Mouse (Mus musculus) intestine, postnatal 0 days (tissue): ENCODE measurements around the gene Tcerg1l. TPM values are rescaled to one million over a fixed set of nuclear protein-coding genes. Genes with fewer than 3 reads are reported as not detected.

Source experiments
- ATAC-seq: fragments of 200-750 bp; cut with Nextera tagmentation; 2 replicates; pipeline ENCODE4 v1.8.0; 2017; ENCODE audit warnings: mild to moderate bottlenecking, moderate TSS enrichment, moderate library complexity
- H3K27ac ChIP-seq: fragments of 300-500 bp; sonication (generic); 2 replicates; pipeline ENCODE4 v1.5.1; 2014; ENCODE audit warnings: mild to moderate bottlenecking, low read depth, low read length, moderate library complexity
- H3K27me3 ChIP-seq: fragments of 300-500 bp; sonication (generic); replicated peaks from 2 replicates; pipeline ENCODE4 v1.6.1; 2014; ENCODE audit warnings: low read length, mixed read lengths; ENCODE audit not compliant: control insufficient read depth, insufficient read depth
- H3K36me3 ChIP-seq: fragments of 300-500 bp; sonication (generic); 2 replicates; pipeline ENCODE4 v1.6.1; 2014; ENCODE audit warnings: mild to moderate bottlenecking, moderate library complexity; ENCODE audit not compliant: control insufficient read depth, insufficient read depth
- H3K4me1 ChIP-seq: fragments of 300-500 bp; sonication (generic); replicated peaks from 2 replicates; pipeline ENCODE4 v1.6.1; 2014; ENCODE audit warnings: antibody characterized with exemption, low read length, mixed read lengths; ENCODE audit not compliant: control insufficient read depth, insufficient read depth
- H3K4me2 ChIP-seq: fragments of 300-500 bp; sonication (generic); replicated peaks from 2 replicates; pipeline ENCODE4 v1.6.1; 2014; ENCODE audit warnings: low read depth, mild to moderate bottlenecking, moderate library complexity
- H3K4me3 ChIP-seq: fragments of 300-500 bp; sonication (generic); 2 replicates; pipeline ENCODE4 v1.5.1; 2014; ENCODE audit warnings: low read depth, low read length
- H3K9ac ChIP-seq: fragments of 300-500 bp; sonication (generic); 2 replicates; pipeline ENCODE4 v1.6.1; 2014; ENCODE audit warnings: mild to moderate bottlenecking, low read depth, low read length
- H3K9me3 ChIP-seq: fragments of 300-500 bp; sonication (generic); 2 replicates; pipeline ENCODE4 v1.6.1; 2016; ENCODE audit warnings: mixed run types; ENCODE audit not compliant: control insufficient read depth
- CTCF ChIP-seq: sonication (generic); IDR thresholded peaks from 2 replicates; pipeline ENCODE4 v1.5.1; 2016; ENCODE audit warnings: low read depth, mild to moderate bottlenecking, control low read depth, antibody characterized with exemption, moderate library complexity
- WGBS: fragments of 180-500 bp; shearing (Covaris S2); extraction: QIAGEN DNeasy Blood & Tissue Kit; methylation state at CpG from one replicate; pipeline ENCODE4 v1.1.7; 2014; 5-methylcytosine and 5-hydroxymethylcytosine counted together
- polyA plus RNA-seq: library from polyadenylated mRNA; unstranded; fragments of >200 nt; fragmentation: Nextera tagmentation; extraction: Ambion mirVana; gene quantifications from 2 replicates; pipeline ENCODE4 v1.2.1, GENCODE M21; 2015

The Tcerg1l gene
- polyA plus RNA-seq, 1 experiment from 2014 or later: 0.29 TPM

DNA sequence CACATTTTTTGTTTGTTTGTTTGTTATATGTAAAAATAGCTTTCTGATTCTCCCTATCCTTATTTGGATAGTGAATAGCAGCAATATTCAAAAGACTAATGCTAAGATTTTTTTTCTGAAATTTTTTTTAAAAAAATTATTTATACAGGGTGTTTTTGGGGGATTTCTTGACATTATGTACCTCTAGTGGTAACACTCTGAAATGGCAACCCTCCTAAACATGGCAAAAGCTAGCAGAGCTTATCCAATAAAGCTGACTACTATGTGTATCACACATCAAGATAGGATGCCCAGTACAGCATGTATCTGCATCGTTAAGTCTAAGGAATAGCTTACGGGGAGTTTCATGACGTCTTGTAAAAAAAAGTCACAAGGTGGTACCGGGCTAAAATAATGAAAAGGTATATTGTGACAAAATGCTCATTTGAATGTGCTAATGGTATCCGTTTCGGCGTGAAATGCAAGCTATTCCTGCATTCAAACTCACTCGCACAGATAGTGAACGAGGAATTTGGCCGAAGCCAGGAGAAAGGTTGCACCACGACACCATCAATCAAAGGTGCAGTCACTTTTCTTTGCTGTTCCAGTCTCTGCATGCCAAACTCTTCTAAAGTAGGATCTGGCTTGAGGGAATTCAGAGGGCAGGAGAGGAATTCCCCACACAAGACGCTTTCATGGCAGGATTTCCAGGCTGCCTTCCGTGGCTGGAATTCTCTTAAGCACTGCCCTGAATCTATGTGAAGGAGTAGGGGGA is 1.2 kb downstream of the Tcerg1l start:
- no peak overlapping the region for H3K9ac ChIP-seq
- no peaks in the 10 kb centered on the region for H3K4me1 ChIP-seq
- H3K27ac ChIP-seq: no peak overlapping the region
- no peak overlapping the region for H3K4me2 ChIP-seq
- ATAC-seq: no peak
- H3K4me3 ChIP-seq: no peak overlapping the region
- H3K9me3 ChIP-seq: no peaks in the 10 kb centered on the region
- peaks cover 34% of the 10 kb centered on the region for H3K27me3 ChIP-seq
- no peak for TF ChIP-seq CTCF
- H3K36me3 ChIP-seq: no peaks in the 10 kb centered on the region
- WGBS: 40% methylated on average over 13 of the region's 13 CpGs

GRCm38 (mm10) chr7:138389941-138390340 is 7.6 kb downstream of the Tcerg1l start:
- H3K36me3 ChIP-seq: no peaks in the 10 kb centered on the region
- H3K27ac ChIP-seq: no peak overlapping the region
- H3K4me2 ChIP-seq: no peak overlapping the region
- no peaks in the 10 kb centered on the region for H3K9me3 ChIP-seq
- H3K9ac ChIP-seq: no peak overlapping the region
- H3K4me1 ChIP-seq: no peaks in the 10 kb centered on the region
- H3K4me3 ChIP-seq: no peak overlapping the region
- no peaks in the 10 kb centered on the region for H3K27me3 ChIP-seq
- WGBS: 83% methylated on average over 6 of the region's 6 CpGs
- no peak for ATAC-seq
- TF ChIP-seq CTCF: no peak

GRCm38 (mm10) chr7:138389071-138389470 is 8.5 kb downstream of the Tcerg1l start:
- no peak for ATAC-seq
- WGBS: 65% methylated on average over 3 of the region's 3 CpGs

GRCm38 (mm10) chr7:138379221-138379620 is 18.3 kb downstream of the Tcerg1l start:
- Histone ChIP-seq H3K9ac (no peak overlapping the region), H3K27ac (no peak overlapping the region), H3K9me3 (no peaks in the 10 kb centered on the region), H3K4me2 (no peak overlapping the region), H3K4me3 (no peak overlapping the region), H3K4me1 (0 out of 2 replicates have a peak, but pooled peaks cover 4% of the 10 kb centered on the region), H3K36me3 (no peaks in the 10 kb centered on the region), H3K27me3 (no peaks in the 10 kb centered on the region)
- ATAC-seq: no peak
- 82% methylated on average over 3 of the region's 3 CpGs for WGBS
- no peak for TF ChIP-seq CTCF

More at GRCm38 (mm10) chr7:138389071-138389470, 8.5 kb downstream of the Tcerg1l start:
- Histone ChIP-seq H3K4me1 (no peaks in the 10 kb centered on the region), H3K27ac (no peak overlapping the region), H3K9me3 (no peaks in the 10 kb centered on the region), H3K4me2 (no peak overlapping the region), H3K4me3 (no peak overlapping the region), H3K27me3 (no peaks in the 10 kb centered on the region), H3K9ac (no peak overlapping the region), H3K36me3 (no peaks in the 10 kb centered on the region)
- no peak for TF ChIP-seq CTCF

- Histone ChIP-seq H3K4me3 (no peak overlapping the region), H3K9ac (no peak overlapping the region), H3K4me1 (0 out of 2 replicates have a peak, but pooled peaks cover 4% of the 10 kb centered on the region), H3K27me3 (no peaks in the 10 kb centered on the region), H3K27ac (no peak overlapping the region), H3K9me3 (no peaks in the 10 kb centered on the region), H3K4me2 (no peak overlapping the region), H3K36me3 (no peaks in the 10 kb centered on the region)
- 86% methylated on average over 4 of the region's 4 CpGs for WGBS
- no peak for TF ChIP-seq CTCF
- no peak for ATAC-seq
Observed at GRCm38 (mm10) chr7:138378546-138378945, 19.0 kb downstream of the Tcerg1l start.

DNA sequence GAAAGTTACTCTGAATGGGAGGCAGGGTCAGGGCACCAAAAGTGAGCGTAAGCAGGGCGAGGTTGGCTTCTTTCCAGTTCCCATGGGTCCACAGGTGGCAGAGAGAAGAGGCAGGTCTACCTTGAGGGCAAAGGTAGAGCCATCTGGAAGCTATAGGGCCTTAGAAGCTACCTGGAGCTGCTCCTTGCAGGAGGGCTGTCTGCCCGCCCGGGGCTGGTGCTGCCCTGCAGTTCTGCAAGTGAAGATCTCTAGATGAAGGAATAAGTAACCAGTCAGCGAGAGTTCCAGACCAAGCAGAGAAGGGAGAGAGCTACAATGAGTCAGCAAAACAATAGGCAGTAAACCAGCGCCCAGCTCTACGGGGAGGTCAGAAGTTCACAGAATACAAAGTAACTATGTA is 22.0 kb downstream of the Tcerg1l start:
- Histone ChIP-seq H3K36me3 (no peaks in the 10 kb centered on the region), H3K27ac (no peak overlapping the region), H3K4me3 (no peak overlapping the region), H3K9ac (no peak overlapping the region), H3K27me3 (no peaks in the 10 kb centered on the region), H3K4me2 (no peak overlapping the region), H3K4me1 (0 out of 2 replicates have a peak, but pooled peaks cover 4% of the 10 kb centered on the region), H3K9me3 (no peaks in the 10 kb centered on the region)
- TF ChIP-seq CTCF: no peak
- ATAC-seq: peak; percentile 94
- 29% methylated on average over 7 of the region's 7 CpGs for WGBS
